Mouse (Mus musculus): ENCODE data around the gene Fgf10.

DNA sequence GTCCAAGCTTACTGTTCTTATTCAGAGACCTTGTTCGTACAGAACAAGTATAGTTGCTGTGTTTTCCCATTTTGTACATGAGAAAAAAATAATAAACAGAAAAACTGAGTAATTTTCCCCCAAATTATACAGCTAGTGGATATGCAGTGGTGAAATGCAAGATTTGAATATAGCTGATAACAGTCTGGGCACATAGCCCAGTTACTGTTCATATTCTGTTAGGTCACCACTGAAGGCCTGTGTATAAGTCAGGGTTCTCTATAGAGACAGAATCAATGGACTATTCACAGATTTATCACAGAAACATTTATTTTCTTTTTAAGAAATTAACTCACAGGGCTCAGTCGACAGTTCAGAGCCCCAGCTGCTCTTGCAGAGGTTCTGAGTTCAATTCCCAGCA, 4.7 kb upstream of the Fgf10 start:
- TF ChIP-seq CTCF (IDR thresholded peaks at IDR 0.05 in 2 of 3, conservative IDR thresholded peaks at IDR 0.05 in 1 of 3; ENCODE audit: control insufficient read depth in 1 of 3, insufficient read depth in 1 of 3, low read depth in 2 of 3, low read length in 3 of 3, poor library complexity in 1 of 3, severe bottlenecking in 1 of 3), result no peak
- TF ChIP-seq USF1 (IDR thresholded peaks at IDR 0.05; ENCODE audit: low read depth, low read length), result no peak
- TF ChIP-seq MAZ (IDR thresholded peaks at IDR 0.05; ENCODE audit: low read depth, low read length), result no peak
- TF ChIP-seq EP300 (IDR thresholded peaks at IDR 0.05; ENCODE audit: low read depth in 1 of 2, low read length in 2 of 2), result no peak
- no peak for TF ChIP-seq NRF1 (IDR thresholded peaks at IDR 0.05; ENCODE audit: insufficient read depth, low read depth, low read length, poor library complexity, severe bottlenecking)
- TF ChIP-seq POLR2A (IDR thresholded peaks at IDR 0.05; ENCODE audit: control insufficient read depth in 1 of 2, insufficient read depth in 1 of 2, low read depth in 1 of 2, low read length in 2 of 2, poor library complexity in 1 of 2), result no peak
- no peak for TF ChIP-seq GATA1 (IDR thresholded peaks at IDR 0.05; ENCODE audit: low read depth, low read length)
- no peak for TF ChIP-seq ZNF384 (IDR thresholded peaks at IDR 0.05; ENCODE audit: low read depth, low read length)
- no peak for TF ChIP-seq ZC3H11A (IDR thresholded peaks at IDR 0.05; ENCODE audit: low read depth, low read length)
- no peak for TF ChIP-seq ZKSCAN1 (IDR thresholded peaks at IDR 0.05; ENCODE audit: low read depth, low read length)
